Mouse (Mus musculus): ENCODE measurements around the gene Arhgap15.

The Arhgap15 gene

GRCm38 (mm10) chr2:44309124-44309523 is 560.5 kb downstream of the Arhgap15 start:
- no peak for DNase-seq

- DNase-seq = no peak
Observed at GRCm38 (mm10) chr2:44309556-44309955, 560.9 kb downstream of the Arhgap15 start.

- DNase-seq = peak; percentile 17 to 59
Observed at GRCm38 (mm10) chr2:44310095-44310748, 561.6 kb downstream of the Arhgap15 start.

- DNase-seq = no peak
Observed at GRCm38 (mm10) chr2:44311216-44311615, 562.6 kb downstream of the Arhgap15 start.

DNA sequence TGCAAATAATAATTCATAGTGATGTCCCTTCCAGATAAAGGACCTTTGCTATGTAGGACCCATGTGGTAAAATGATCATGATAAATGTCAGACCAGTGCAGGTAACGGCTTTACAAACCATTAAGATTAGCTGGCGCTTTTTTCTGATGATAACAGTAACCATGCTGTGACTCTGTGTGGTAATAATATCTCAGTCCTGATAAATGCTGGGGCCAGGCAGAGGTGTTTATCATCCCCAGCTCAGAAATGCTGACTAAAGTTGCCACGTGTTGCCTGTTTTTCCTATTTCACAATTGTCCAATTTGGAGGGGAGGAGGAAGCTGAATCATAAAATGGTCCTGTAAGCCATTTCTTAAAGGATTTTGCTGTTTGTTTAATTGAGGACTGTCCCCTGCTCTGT is 564.9 kb downstream of the Arhgap15 start:
- DNase-seq = no peak

DNA sequence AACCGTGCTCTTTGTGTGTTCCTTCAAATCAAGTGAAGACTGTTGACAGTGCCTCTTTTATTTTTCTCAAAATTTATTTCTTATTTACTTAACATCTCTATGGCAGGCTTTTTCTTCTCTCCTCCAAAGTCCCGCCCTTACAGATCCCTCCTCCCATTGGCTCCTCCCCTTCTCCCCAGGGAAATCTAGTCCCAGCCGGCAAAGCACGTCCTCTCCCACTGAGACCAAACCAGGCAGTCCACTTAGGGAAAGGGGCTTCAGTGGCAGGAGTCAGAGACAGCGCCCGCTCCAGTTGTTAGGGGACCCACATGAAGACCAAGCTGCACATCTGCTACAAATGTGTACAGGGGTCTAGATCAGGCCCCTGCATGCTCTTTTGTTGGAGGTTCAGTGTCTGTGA is 569.8 kb downstream of the Arhgap15 start:
- no peak for DNase-seq

DNA sequence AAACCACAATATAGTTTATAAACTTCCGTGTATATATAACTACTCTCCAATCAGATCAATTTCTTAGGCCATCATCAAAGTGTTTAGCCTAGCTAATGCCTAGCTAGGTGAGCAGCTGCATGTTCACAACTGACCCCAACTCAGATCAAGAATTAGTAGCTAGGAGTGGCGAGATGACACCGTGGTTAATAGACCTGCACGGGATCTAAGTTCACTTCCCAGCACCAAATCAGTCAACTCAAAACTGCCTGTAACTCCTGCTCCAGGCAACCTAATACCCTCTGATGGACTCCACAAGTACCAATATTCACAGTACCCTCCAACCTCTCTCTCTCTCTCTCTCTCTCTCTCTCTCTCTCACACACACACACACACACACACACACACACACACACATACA is 570.9 kb downstream of the Arhgap15 start:
- no peak for DNase-seq

DNA sequence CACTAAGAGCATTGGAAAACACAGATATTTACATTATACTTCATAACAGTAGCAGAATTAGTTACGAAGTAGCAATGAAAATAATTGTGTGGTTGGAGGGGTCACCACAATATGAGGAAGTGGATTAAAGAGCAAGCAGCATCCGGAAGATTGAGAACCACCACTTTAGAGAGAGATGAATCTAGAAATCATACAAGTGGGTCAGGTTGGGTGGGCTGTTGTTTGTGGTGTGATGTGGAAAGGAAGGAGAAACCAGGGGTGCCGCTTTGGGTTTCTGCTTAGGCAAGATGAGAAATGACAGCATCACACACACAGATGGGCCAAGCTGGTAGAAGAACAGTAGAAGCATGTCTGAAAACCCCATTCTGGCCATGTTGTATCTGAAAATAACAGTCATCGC is 575.2 kb downstream of the Arhgap15 start:
- DNase-seq = no peak

- no peak for DNase-seq
Observed at GRCm38 (mm10) chr2:44333295-44333694, 584.7 kb downstream of the Arhgap15 start.

GRCm38 (mm10) chr2:44334006-44334405 is 585.4 kb downstream of the Arhgap15 start:
- no peak for DNase-seq

DNA sequence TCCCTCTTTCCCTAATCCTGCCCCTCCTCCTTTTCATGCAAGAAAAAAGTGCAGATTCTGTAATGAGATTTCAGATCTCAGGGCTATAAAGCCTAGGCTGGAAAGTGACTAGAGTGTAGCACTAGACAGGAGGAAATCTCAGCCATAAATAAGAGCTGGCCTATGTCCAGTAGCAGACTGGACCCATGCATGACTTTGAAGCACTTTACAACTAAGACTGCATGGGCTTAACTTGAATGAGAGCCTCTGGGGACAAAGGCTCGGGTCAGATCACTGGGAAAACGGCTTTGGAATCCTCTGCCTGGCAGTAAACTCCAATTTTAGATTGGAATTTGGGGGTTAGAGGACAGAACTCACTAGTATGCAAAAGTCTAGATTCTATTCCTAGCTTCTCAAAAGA is 585.9 kb downstream of the Arhgap15 start:
- no peak for DNase-seq

DNA sequence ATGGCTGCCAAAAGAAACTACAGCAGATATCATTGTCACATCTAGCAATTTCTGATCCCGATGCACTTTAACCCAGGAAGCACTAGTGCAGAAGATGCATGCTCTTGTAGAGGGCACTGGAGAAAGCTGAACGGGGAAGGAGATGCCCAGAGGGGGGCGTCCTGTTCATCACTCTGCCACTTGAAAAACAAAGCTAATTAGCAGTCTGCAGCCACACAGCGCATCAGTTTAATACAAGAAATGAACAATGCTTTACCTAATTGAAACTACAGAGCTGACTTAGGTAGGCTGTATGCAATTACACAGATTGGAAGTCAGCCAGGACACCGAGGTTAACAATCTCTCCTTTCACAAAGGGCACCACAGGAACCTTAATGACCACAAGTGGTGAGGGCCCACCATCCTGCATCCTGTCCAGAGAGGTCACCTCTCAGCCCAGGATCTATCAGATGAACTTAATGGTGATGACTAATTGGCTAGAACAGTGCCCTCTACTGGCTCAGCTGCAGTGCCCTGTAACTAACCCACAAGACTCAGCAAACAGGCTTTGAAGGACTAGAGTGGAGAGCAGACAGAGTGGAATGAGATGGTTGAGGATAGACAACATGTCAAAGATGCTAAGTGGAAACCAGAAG is 588.2 kb downstream of the Arhgap15 start:
- no peak for DNase-seq

DNA sequence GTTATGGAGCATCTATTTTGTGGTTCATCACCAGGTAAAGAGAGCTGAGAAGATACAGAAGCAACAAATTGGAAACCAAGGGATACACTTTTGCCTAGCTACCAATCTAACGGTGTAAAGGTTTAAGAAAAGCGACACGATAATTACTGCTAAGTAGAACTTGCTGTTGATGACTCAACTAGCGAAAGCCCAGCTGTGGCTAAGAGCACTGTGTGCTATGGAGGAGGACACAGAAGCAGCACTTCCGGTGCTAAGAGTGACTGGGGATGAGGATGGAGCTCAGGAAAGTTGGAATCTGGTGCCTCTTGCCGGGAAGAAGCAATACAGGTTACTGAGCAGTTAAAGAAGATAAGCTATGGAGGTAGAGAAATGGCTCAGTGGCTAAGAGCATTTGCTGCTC is 589.8 kb downstream of the Arhgap15 start:
- DNase-seq = no peak

GRCm38 (mm10) chr2:44341091-44341571 is 592.5 kb downstream of the Arhgap15 start:
- DNase-seq = no peak

GRCm38 (mm10) chr2:44344861-44345260 is 596.2 kb downstream of the Arhgap15 start:
- DNase-seq = no peak

DNA sequence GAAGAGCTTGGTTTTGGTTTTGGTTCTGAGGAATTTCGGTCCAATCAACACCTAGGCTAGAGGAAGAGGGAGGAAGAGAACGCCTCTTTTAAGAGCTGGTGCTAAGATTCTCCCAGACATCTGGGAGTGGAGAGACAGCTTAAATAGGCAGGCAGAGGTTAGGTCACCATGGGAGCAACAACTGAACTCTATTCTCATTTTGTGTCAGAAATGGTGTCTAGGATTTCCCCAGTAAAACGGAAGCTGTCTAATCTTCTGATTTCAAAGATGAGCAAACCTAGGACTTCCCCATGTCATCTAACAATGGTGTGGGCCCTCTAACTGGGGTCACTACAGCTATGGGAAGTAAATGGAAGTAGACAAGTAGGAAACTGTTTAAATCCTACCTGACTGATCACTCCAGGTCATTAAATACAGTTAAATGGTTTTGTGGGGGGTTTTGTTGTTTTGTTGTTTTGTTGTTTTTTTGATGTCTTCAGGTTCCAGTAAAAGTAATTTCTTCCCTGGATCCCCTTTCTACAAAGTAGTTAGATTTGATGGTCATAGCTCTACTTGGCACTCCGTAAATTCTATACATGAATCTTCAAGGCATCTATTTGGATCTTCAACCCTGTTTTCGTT is 596.8 kb downstream of the Arhgap15 start:
- DNase-seq = no peak

GRCm38 (mm10) chr2:44346184-44346583 is 597.6 kb downstream of the Arhgap15 start:
- DNase-seq = no peak

GRCm38 (mm10) chr2:44347781-44348180 is 599.2 kb downstream of the Arhgap15 start:
- no peak for DNase-seq

GRCm38 (mm10) chr2:44349101-44349500 is 600.5 kb downstream of the Arhgap15 start:
- DNase-seq = no peak

DNA sequence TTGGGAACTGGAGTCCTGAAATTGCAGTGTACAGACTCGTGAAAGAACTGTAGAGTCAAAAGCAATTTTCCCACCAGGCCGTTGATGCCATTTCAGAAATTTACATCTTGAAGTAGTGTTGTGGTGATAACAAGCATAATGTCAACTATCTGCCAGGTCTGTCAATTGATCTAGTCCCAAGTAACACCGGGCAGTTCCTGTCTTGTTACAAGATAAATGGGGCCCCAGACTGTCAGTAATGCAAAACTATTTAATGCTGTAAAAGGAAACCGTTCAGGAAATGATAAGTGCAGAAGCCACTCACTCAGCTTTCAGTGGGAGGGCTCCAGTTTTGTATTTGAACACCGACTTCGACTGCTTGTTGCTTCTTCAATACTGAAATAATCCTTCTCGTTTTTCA is 604.3 kb downstream of the Arhgap15 start:
- no peak for DNase-seq

DNA sequence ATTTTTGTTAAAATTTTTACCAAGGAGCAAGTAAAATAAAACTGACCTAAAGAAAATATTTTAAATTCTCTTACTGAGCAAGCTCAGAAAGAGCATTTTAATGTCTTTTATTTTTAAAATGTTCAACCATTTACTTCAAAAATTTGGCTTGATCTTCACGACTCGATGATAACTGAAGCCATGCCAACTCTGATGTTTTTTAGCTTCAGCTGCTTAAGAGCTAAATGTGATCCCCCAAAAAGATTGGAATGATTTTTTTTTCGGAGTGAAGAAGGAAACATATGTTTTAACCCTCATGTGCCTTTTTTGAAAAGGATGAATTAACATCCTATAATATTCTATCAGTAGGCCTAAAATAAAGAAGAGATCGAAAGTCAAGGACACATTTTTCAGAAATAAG is 605.0 kb downstream of the Arhgap15 start:
- DNase-seq = no peak

DNA sequence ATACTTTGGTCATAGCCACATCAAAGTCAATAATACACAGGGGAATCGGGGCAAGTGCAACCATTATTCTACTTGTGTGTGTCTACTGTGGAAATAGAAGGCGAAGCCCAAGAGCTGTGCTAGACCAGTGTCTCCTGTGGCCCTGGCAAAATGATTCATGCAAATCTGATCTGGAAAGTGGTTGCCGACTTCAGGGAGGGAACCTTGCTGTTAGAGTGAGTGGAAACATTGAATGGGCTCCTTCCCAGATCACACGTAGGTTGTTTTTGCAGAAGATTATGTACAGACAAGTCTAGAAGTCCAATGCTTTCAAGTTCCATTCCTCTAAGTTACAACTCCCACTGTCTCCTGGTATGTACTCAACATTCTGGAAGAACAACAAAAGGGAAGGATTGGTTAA is 606.2 kb downstream of the Arhgap15 start:
- DNase-seq = no peak

DNA sequence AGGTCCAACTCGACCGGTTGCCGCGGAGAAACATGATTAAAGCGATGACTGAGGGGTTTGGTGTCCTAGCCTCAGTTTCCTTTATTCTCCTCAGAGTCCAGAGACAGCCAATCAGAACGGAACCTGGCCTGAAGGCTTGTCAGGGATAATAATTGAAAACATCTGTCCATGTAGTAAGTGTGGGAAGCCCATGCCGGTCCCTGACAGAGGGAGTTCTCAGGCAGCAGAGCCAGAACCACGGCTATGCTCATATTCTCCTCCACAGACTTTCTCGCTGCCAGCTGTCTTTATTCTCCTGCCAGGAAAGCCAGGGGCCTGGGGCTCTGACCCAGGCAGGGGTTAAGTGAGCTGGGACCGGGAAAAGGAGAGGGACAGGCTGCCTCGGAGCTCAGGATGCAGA is 606.7 kb downstream of the Arhgap15 start:
- DNase-seq = peak; percentile 12 to 33

GRCm38 (mm10) chr2:44356248-44356886 is 607.7 kb downstream of the Arhgap15 start:
- no peak for DNase-seq

Measured in lung, postnatal 4 days (tissue).